Mouse (Mus musculus) adrenal gland, postnatal 4 days (tissue): Measurements from ENCODE around the gene Frmpd1. TPM values are rescaled to one million over a fixed set of nuclear protein-coding genes. Genes with fewer than 3 reads are reported as not detected.

Experiments
- DNase-seq, 2 experiments: peaks; one replicate each; pipeline ENCODE4 v3.0.0; 2021 to 2022; ENCODE audit warnings: low spot score in 2 of 2, mixed read lengths in 2 of 2
- total RNA-seq, 2 experiments: library from RNA; stranded (reverse); gene quantifications; 2 replicates each; pipeline ENCODE4 v1.2.3; 2021

The Frmpd1 gene
- total RNA-seq, 2 experiments from 2014 or later: 8.2 to 10.3 TPM

DNA sequence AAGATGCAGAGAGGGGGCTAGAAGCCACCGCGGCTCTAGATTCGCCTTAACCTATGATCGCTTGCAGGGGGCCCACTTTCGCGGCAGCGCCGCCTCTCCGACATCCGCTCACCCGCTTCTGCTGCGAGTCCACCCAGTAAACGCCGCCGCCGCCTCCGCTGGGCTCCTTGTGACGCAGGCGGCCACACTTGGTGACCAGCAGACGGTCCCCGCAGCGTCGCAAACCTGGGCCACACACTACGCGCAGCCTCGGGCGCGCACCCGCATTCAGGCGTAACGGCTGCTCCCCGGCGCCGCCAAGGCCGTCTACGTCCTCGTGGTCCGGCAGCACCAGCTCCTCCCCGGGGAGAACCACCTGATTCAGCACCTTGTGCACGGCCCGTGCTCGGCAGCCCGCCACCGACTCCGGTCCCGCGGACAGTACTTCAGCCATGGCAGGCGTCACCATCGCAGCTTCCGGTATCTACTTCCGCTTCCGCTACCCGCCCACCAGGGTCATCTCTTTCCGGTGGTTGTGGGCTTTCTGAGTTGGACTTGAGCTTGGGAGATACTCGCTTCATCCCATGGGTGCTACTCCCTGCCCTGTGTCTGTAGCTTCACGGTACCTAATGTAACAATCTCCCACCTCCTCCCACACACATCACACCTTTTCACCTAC, 135.6 kb downstream of the Frmpd1 start:
- DNase-seq: peak; percentile 66 to 75

DNA sequence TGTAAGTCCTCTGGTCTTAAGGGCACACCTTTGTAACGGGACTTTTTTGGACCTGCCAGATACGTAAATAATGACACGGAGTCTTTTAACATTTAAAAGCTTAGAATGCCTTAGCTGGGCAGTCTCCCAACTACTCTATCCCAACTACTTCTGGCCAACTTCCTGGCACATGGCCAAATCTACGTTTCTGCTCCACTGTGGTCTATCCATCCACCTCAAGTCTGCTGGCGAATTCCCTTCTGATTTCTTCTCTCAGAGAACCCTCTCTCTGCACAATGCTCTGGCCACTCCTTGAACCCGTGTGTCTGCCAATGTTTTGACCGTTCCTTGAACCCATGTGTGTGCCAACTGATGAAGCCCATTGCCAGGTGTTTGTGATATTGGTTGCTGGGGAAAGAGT, 146.5 kb downstream of the Frmpd1 start:
- DNase-seq: no peak

DNA sequence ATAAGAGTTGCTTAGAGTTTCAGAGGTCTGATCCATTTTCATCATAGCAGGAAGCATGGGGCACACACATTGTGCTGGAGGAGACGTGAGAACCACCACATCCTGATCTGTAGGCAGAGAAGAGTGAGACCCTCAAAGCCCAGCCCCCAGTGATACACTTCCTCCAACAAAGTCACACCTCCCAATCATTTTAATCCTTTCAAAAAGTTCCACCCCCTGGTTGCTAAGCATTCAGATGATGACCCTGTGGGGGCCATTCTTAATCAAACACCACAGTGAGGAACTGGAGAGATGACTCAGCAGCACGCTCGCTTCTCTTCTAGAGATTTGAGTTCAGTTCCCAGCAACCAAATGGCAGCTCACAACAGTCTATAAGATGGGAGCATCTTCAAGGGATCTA, 147.8 kb downstream of the Frmpd1 start:
- DNase-seq: no peak

Other genes starting within 250 kb of the Frmpd1 start
- gene Grhpr, start 203.5 kb upstream of the Frmpd1 start, total RNA-seq: 100 to 1,000 TPM; 153 to 162 TPM
- 10 to 100 TPM; 20.2 to 21.3 TPM for gene Zbtb5, start 172.5 kb upstream of the Frmpd1 start, total RNA-seq
- gene Polr1e, start 166.3 kb upstream of the Frmpd1 start, total RNA-seq: 10 to 100 TPM; 19.9 to 20.1 TPM
- gene Fbxo10, start 100.3 kb upstream of the Frmpd1 start, total RNA-seq: 10 to 100 TPM; 17.8 to 18.8 TPM
- 100 to 1,000 TPM; 106 to 109 TPM for gene Tomm5, start 76.8 kb upstream of the Frmpd1 start, total RNA-seq
- gene Trmt10b, start 112.3 kb downstream of the Frmpd1 start, total RNA-seq: 10 to 100 TPM; 11.7 to 12.6 TPM
- gene Dcaf10, start 157.2 kb downstream of the Frmpd1 start, total RNA-seq: 10 to 100 TPM; 30.2 to 35.2 TPM
- gene Exosc3, start 157.9 kb downstream of the Frmpd1 start, total RNA-seq: 10 to 100 TPM; 30.7 to 33.6 TPM
- 100 to 1,000 TPM; 242 to 245 TPM for gene Slc25a51, start 223.9 kb downstream of the Frmpd1 start, total RNA-seq